Mouse (Mus musculus) heart, embryonic 13.5 days (tissue): ENCODE data around the gene Spo11. TPM values are rescaled to one million over a fixed set of nuclear protein-coding genes. Genes with fewer than 3 reads are reported as not detected.

Source experiments
- ATAC-seq: fragments of 200-750 bp; cut with Nextera tagmentation; 2 replicates; pipeline ENCODE4 v1.8.0; 2017; ENCODE audit warnings: moderate TSS enrichment; ENCODE audit not compliant: insufficient number of reproducible peaks, low FRiP score, low TSS enrichment; ENCODE audit errors: extremely low read depth
- H3K27ac ChIP-seq: fragments of 300-500 bp; sonication (generic); replicated peaks from 2 replicates; pipeline ENCODE4 v1.5.1; 2015; ENCODE audit warnings: moderate library complexity, mild to moderate bottlenecking, inconsistent platforms
- H3K27me3 ChIP-seq: fragments of 300-500 bp; sonication (generic); replicated peaks from 2 replicates; pipeline ENCODE4 v1.6.1; 2015; ENCODE audit warnings: mild to moderate bottlenecking, inconsistent platforms
- H3K36me3 ChIP-seq: fragments of 300-500 bp; sonication (generic); 2 replicates; pipeline ENCODE4 v1.6.1; 2015; ENCODE audit warnings: mild to moderate bottlenecking, inconsistent platforms
- H3K4me1 ChIP-seq: fragments of 300-500 bp; sonication (generic); 2 replicates; pipeline ENCODE4 v1.6.1; 2015; ENCODE audit warnings: inconsistent platforms
- H3K4me2 ChIP-seq: fragments of 300-500 bp; sonication (generic); 2 replicates; pipeline ENCODE4 v1.6.1; 2015; ENCODE audit warnings: inconsistent platforms, mild to moderate bottlenecking, moderate library complexity
- H3K4me3 ChIP-seq: fragments of 300-500 bp; sonication (generic); 2 replicates; pipeline ENCODE4 v1.5.1; 2015; ENCODE audit warnings: moderate library complexity, mild to moderate bottlenecking, inconsistent platforms
- H3K9ac ChIP-seq: fragments of 300-500 bp; sonication (generic); 2 replicates; pipeline ENCODE4 v1.6.1; 2015; ENCODE audit warnings: inconsistent platforms, mild to moderate bottlenecking, moderate library complexity
- H3K9me3 ChIP-seq: fragments of 300-500 bp; sonication (generic); 2 replicates; pipeline ENCODE4 v1.6.1; 2016; ENCODE audit warnings: inconsistent platforms
- WGBS: fragments of 180-500 bp; shearing (Covaris S2); methylation state at CpG from one replicate; pipeline ENCODE4 v1.1.7; 2015; ENCODE audit warnings: mixed read lengths; 5-methylcytosine and 5-hydroxymethylcytosine counted together
- polyA plus RNA-seq: library from polyadenylated mRNA; unstranded; fragments of >200 nt; fragmentation: Nextera tagmentation; extraction: Ambion mirVana; gene quantifications from 2 replicates; pipeline ENCODE4 v1.2.1, GENCODE M21; 2015

Gene Spo11
- polyA plus RNA-seq, 1 experiment from 2014 or later, result 0.11 TPM

GRCm38 (mm10) chr2:172938761-172939638 lies 38.5 kb upstream of the Spo11 start:
- no peaks in the 10 kb centered on the region for H3K36me3 ChIP-seq
- H3K27ac ChIP-seq, result peak overlapping the region; percentile 93
- peaks cover 51% of the 10 kb centered on the region for H3K4me1 ChIP-seq
- H3K4me2 ChIP-seq, result peak overlapping the region; percentile 92
- ATAC-seq, result no peak
- H3K4me3 ChIP-seq, result peak overlapping the region; percentile 79
- WGBS, result under 1% methylated on average over 57 of the region's 57 CpGs
- H3K27me3 ChIP-seq, result peaks cover 90% of the 10 kb centered on the region
- no peaks in the 10 kb centered on the region for H3K9me3 ChIP-seq
- H3K9ac ChIP-seq, result peak overlapping the region; percentile 92

- Histone ChIP-seq H3K4me3 (peak overlapping the region; percentile 79), H3K9ac (peak overlapping the region; percentile 92)
- ATAC-seq, result no peak; the same call in 1 of the 2 replicates
Observed at GRCm38 (mm10) chr2:172939639-172940002, 37.9 kb upstream of the Spo11 start.

GRCm38 (mm10) chr2:172940003-172940798 lies 37.3 kb upstream of the Spo11 start, which contains the start of gene Bmp7:
TSS of gene Bmp7 (minus strand) at chr2:172940321.
- peak within 1 kb of the TSS; percentile 79 for H3K4me3 ChIP-seq
- H3K4me1 ChIP-seq, result peaks cover 39% of the 10 kb centered on the region
- peak within 1 kb of the TSS; percentile 92 for H3K9ac ChIP-seq
- H3K4me2 ChIP-seq, result peak within 1 kb of the TSS; percentile 92
- no peaks in the 10 kb centered on the region for H3K9me3 ChIP-seq
- peak within 1 kb of the TSS; percentile 93 for H3K27ac ChIP-seq
- WGBS, result under 1% methylated on average over 80 of the region's 82 CpGs
- no peaks in the 10 kb centered on the region for H3K36me3 ChIP-seq
- peaks cover 92% of the 10 kb centered on the region for H3K27me3 ChIP-seq
- ATAC-seq, result peak; percentile 33; the same call in 1 of the 2 replicates

More at GRCm38 (mm10) chr2:172939639-172940002, 37.9 kb upstream of the Spo11 start:
- Histone ChIP-seq H3K4me2 (peak overlapping the region; percentile 92), H3K27ac (peak overlapping the region; percentile 93), H3K36me3 (no peaks in the 10 kb centered on the region), H3K27me3 (peaks cover 92% of the 10 kb centered on the region), H3K9me3 (no peaks in the 10 kb centered on the region), H3K4me1 (peaks cover 45% of the 10 kb centered on the region)
- WGBS, result under 1% methylated on average over 26 of the region's 26 CpGs

GRCm38 (mm10) chr2:172940799-172941163 lies 36.7 kb upstream of the Spo11 start:
- peak overlapping the region; percentile 92 for H3K4me2 ChIP-seq
- peaks cover 86% of the 10 kb centered on the region for H3K27me3 ChIP-seq
- H3K4me3 ChIP-seq, result peak overlapping the region; percentile 79
- WGBS, result 2% methylated on average over 10 of the region's 13 CpGs
- peaks cover 33% of the 10 kb centered on the region for H3K4me1 ChIP-seq
- peak overlapping the region; percentile 93 for H3K27ac ChIP-seq
- no peak for ATAC-seq
- no peaks in the 10 kb centered on the region for H3K9me3 ChIP-seq
- no peaks in the 10 kb centered on the region for H3K36me3 ChIP-seq
- H3K9ac ChIP-seq, result peak overlapping the region; percentile 92

- no peak overlapping the region for H3K9ac ChIP-seq
- peak overlapping the region; percentile 39; the same call in 1 of the 2 replicates for H3K27ac ChIP-seq
- peaks cover 31% of the 10 kb centered on the region for H3K4me1 ChIP-seq
- H3K4me2 ChIP-seq, result no peak overlapping the region
- no peak for ATAC-seq
- H3K4me3 ChIP-seq, result no peak overlapping the region
- WGBS, result 31% methylated on average over 5 of the region's 5 CpGs
- H3K9me3 ChIP-seq, result no peaks in the 10 kb centered on the region
- H3K27me3 ChIP-seq, result peaks cover 10% of the 10 kb centered on the region; the same call in 1 of the 2 replicates
- no peaks in the 10 kb centered on the region for H3K36me3 ChIP-seq
Observed at GRCm38 (mm10) chr2:172949051-172949450, 28.4 kb upstream of the Spo11 start.

GRCm38 (mm10) chr2:172950119-172950676 lies 27.3 kb upstream of the Spo11 start:
- 39% methylated on average over 9 of the region's 9 CpGs for WGBS
- H3K9me3 ChIP-seq, result no peaks in the 10 kb centered on the region

GRCm38 (mm10) chr2:172950722-172951121 lies 26.8 kb upstream of the Spo11 start:
- no peaks in the 10 kb centered on the region for H3K9me3 ChIP-seq
- H3K36me3 ChIP-seq, result no peaks in the 10 kb centered on the region
- H3K4me2 ChIP-seq, result no peak overlapping the region
- H3K4me1 ChIP-seq, result peaks cover 31% of the 10 kb centered on the region
- ATAC-seq, result no peak
- peak overlapping the region; percentile 39 for H3K27ac ChIP-seq
- 19% methylated on average over 11 of the region's 11 CpGs for WGBS
- H3K4me3 ChIP-seq, result no peak overlapping the region
- H3K27me3 ChIP-seq, result no peaks in the 10 kb centered on the region; the same call in 1 of the 2 replicates
- H3K9ac ChIP-seq, result no peak overlapping the region; the same call in 1 of the 2 replicates

More at GRCm38 (mm10) chr2:172950119-172950676, 27.3 kb upstream of the Spo11 start:
- H3K4me3 ChIP-seq, result no peak overlapping the region
- H3K4me2 ChIP-seq, result no peak overlapping the region
- peak overlapping the region; percentile 39 for H3K27ac ChIP-seq
- peak overlapping the region; percentile 40 for H3K9ac ChIP-seq
- peaks cover 31% of the 10 kb centered on the region for H3K4me1 ChIP-seq
- no peak for ATAC-seq
- H3K27me3 ChIP-seq, result no peaks in the 10 kb centered on the region; the same call in 1 of the 2 replicates
- no peaks in the 10 kb centered on the region for H3K36me3 ChIP-seq

- Histone ChIP-seq H3K27ac (no peak overlapping the region), H3K27me3 (no peaks in the 10 kb centered on the region; the same call in 1 of the 2 replicates), H3K4me2 (no peak overlapping the region), H3K36me3 (no peaks in the 10 kb centered on the region), H3K4me1 (peaks cover 31% of the 10 kb centered on the region), H3K9me3 (peaks cover 8% of the 10 kb centered on the region; the same call in 1 of the 2 replicates), H3K9ac (no peak overlapping the region), H3K4me3 (no peak overlapping the region)
- WGBS, result 76% methylated on average over 2 of the region's 2 CpGs
- ATAC-seq, result no peak
Observed at GRCm38 (mm10) chr2:172951976-172952375, 25.5 kb upstream of the Spo11 start.

- Histone ChIP-seq H3K9me3 (peaks cover 16% of the 10 kb centered on the region; the same call in 1 of the 2 replicates), H3K4me3 (no peak overlapping the region), H3K36me3 (no peaks in the 10 kb centered on the region), H3K27me3 (0 out of 2 replicates have a peak, but pooled peaks cover 4% of the 10 kb centered on the region), H3K4me2 (no peak overlapping the region), H3K4me1 (peaks cover 12% of the 10 kb centered on the region; the same call in 1 of the 2 replicates), H3K9ac (no peak overlapping the region), H3K27ac (no peak overlapping the region)
- no peak for ATAC-seq
- WGBS, result 29% methylated on average over 5 of the region's 5 CpGs
Observed at GRCm38 (mm10) chr2:172958579-172958978, 18.9 kb upstream of the Spo11 start.

GRCm38 (mm10) chr2:172959006-172959768 lies 18.3 kb upstream of the Spo11 start:
- Histone ChIP-seq H3K9ac (no peak overlapping the region), H3K4me2 (no peak overlapping the region), H3K27me3 (0 out of 2 replicates have a peak, but pooled peaks cover 4% of the 10 kb centered on the region), H3K9me3 (peaks cover 16% of the 10 kb centered on the region; the same call in 1 of the 2 replicates), H3K4me1 (peaks cover 12% of the 10 kb centered on the region; the same call in 1 of the 2 replicates), H3K4me3 (no peak overlapping the region), H3K27ac (no peak overlapping the region), H3K36me3 (no peaks in the 10 kb centered on the region)
- WGBS, result 51% methylated on average over 13 of the region's 13 CpGs
- ATAC-seq, result no peak
